17 mouse cellular contexts compared by ENCODE assay signal in genomic region chr15:100190083-100190482, GRCm38 (mm10). TPM values are rescaled to one million over a fixed set of nuclear protein-coding genes. Genes with fewer than 3 reads are reported as not detected.
DNase-seq lines count a peak whose midpoint lies in the region; ATAC-seq and TF ChIP-seq lines count a peak whose summit lies in the region.
"Had no signal": no experiment of that assay in that cellular context is flagged by ENCODE, and none has a peak within 500 bp of the region (broad histone marks: within the 10 kb centered on the region; RNA-seq: fewer than 3 reads in every experiment).

No protein-coding gene starts in this region.

- H3K4me2 ChIP-seq in stomach, embryonic 16.5 days (ENCODE audit: low read depth, low read length): no peak overlapping the region
- H3K4me2 ChIP-seq: embryonic facial prominence, embryonic 12.5 days; forebrain, embryonic 15.5 days; hindbrain, embryonic 13.5 days had no signal

- H3K4me3 ChIP-seq in lung, adult 2 months (replicated peaks; ENCODE audit: extremely low read depth, low read depth, low read length): no peak overlapping the region
- no peak overlapping the region for H3K4me3 ChIP-seq in stomach, embryonic 16.5 days (replicated peaks; ENCODE audit: low read length)
- H3K4me3 ChIP-seq: embryonic facial prominence, embryonic 12.5 days; forebrain, embryonic 15.5 days; hindbrain, embryonic 13.5 days had no signal

- peak; percentile 68 for DNase-seq in gastrocnemius, adult 18-20 months (ENCODE audit: low spot score)
- DNase-seq in gastrocnemius, postnatal 36 days: no peak
- peak; percentile 29 to 54 for DNase-seq in heart, adult 18-20 months
- no peak for DNase-seq in heart, postnatal 10 days
- DNase-seq in lung, postnatal 25 days (ENCODE audit: low spot score): peak; percentile 21
- no peak for DNase-seq in lung, adult 2 months
- DNase-seq in cerebellum, adult 18-20 months: no peak
- DNase-seq: adrenal gland, postnatal 10 days; cerebellum, adult 8-10 months; cerebellum, postnatal 25 days; heart, postnatal 14 days; kidney, adult 11 months had no signal

- no peaks in the 10 kb centered on the region for H3K4me1 ChIP-seq in lung, adult 2 months (ENCODE audit: control insufficient read depth, insufficient read depth, low read length)
- peaks cover 7% of the 10 kb centered on the region; the same call in 1 of the 2 replicates for H3K4me1 ChIP-seq in stomach, embryonic 16.5 days (ENCODE audit: control insufficient read depth, insufficient read depth, low read length)
- H3K4me1 ChIP-seq: embryonic facial prominence, embryonic 12.5 days; forebrain, embryonic 15.5 days; hindbrain, embryonic 13.5 days had no signal

- H3K36me3 ChIP-seq in stomach, embryonic 16.5 days (ENCODE audit: control insufficient read depth, insufficient read depth, low read length): peaks cover 7% of the 10 kb centered on the region; the same call in 1 of the 2 replicates

- peak overlapping the region; percentile 17; the same call in 1 of the 2 replicates for H3K27ac ChIP-seq in stomach, embryonic 16.5 days (ENCODE audit: low read length)
- H3K27ac ChIP-seq: embryonic facial prominence, embryonic 12.5 days; forebrain, embryonic 15.5 days; hindbrain, embryonic 13.5 days; hindbrain, postnatal 0 days had no signal

- no peaks in the 10 kb centered on the region for H3K27me3 ChIP-seq in stomach, embryonic 16.5 days (ENCODE audit: control insufficient read depth, insufficient read depth, low read length)
- H3K27me3 ChIP-seq: embryonic facial prominence, embryonic 12.5 days; forebrain, embryonic 15.5 days; hindbrain, embryonic 13.5 days had no signal

- no peak overlapping the region for H3K9ac ChIP-seq in stomach, embryonic 16.5 days (ENCODE audit: low read length)
- H3K9ac ChIP-seq: embryonic facial prominence, embryonic 12.5 days; forebrain, embryonic 15.5 days; hindbrain, embryonic 13.5 days had no signal

- intact Hi-C loops in gastrocnemius, postnatal 36 days (cut with DNase I): no loop called here
- intact Hi-C loops in heart, postnatal 10 days (cut with DNase I): no loop called here

- no peak for TF ChIP-seq POLR2A in lung, adult 2 months (IDR thresholded peaks at IDR 0.05; ENCODE audit: borderline replicate concordance, extremely low read depth, low read depth, low read length)

- no peaks in the 10 kb centered on the region for H3K9me3 ChIP-seq in stomach, embryonic 16.5 days (replicated peaks; ENCODE audit: control insufficient read depth, low read length)
- H3K9me3 ChIP-seq: embryonic facial prominence, embryonic 12.5 days; forebrain, embryonic 15.5 days; hindbrain, embryonic 13.5 days had no signal

- ATAC-seq in stomach, embryonic 16.5 days (ENCODE audit: insufficient read depth, low FRiP score): no peak
- ATAC-seq: forebrain, embryonic 15.5 days; hindbrain, postnatal 0 days had no signal

- WGBS in lung, adult 2 months: 72% methylated on average over 5 of the region's 5 CpGs
- 81% methylated on average over 5 of the region's 5 CpGs for WGBS in stomach, embryonic 16.5 days

- TF ChIP-seq CTCF in lung, adult 2 months (IDR thresholded peaks at IDR 0.05; ENCODE audit: insufficient read depth, low read length): no peak

RNA-seq across cellular contexts. Expression of gene Atf1, which starts 37.5 kb away (rescaled TPM):
- 10 to 100 TPM; 44.2 to 57.7 TPM for total RNA-seq in gastrocnemius, adult 18-20 months (2021)
- 10 to 100 TPM; 36.7 to 47.1 TPM for total RNA-seq in gastrocnemius, postnatal 36 days (2021)
- total RNA-seq in heart, adult 18-20 months (2021): 10 to 100 TPM; 52.5 to 53.5 TPM
- total RNA-seq in heart, postnatal 10 days (2021): 10 to 100 TPM; 45.8 to 52.5 TPM
- polyA plus RNA-seq in lung, adult 2 months (2012; rRNA removed): 40.8 and 45.7 TPM in 2 replicates
- polyA plus RNA-seq in stomach, embryonic 16.5 days (2015; fragmentation: Nextera tagmentation; extraction: Ambion mirVana): 34.0 and 40.4 TPM in 2 replicates

Comparison
In these comparisons a context has a peak if more than half of its experiments do, and no peak if none do; other contexts are left out.
1. DNase-seq: peak in gastrocnemius, adult 18-20 months (single experiment), heart, adult 18-20 months (2 of 2) and lung, postnatal 25 days (single experiment); none in gastrocnemius, postnatal 36 days (0 of 2), heart, postnatal 10 days (0 of 2), lung, adult 2 months (single experiment) and cerebellum, adult 18-20 months (0 of 2).